Mouse (Mus musculus): ENCODE measurements around the gene Mrpl34. TPM values are rescaled to one million over a fixed set of nuclear protein-coding genes. Genes with fewer than 3 reads are reported as not detected.
A peak's percentile ranks its signal among the peaks of the same experiment; 100 is the strongest.
"Not testable (repeated sequence)": the region's sequence is repeated elsewhere in the genome, so short reads cannot be mapped to it uniquely, and the experiment has no call there.

Gene Mrpl34
- total RNA-seq (2021): 10 to 100 TPM; 75.5 to 79.8 TPM
- long read RNA-seq, experiment 1, transcript Mrpl34-201 (2 exons, 607 nt): major isoform, 40 of 40 reads
- long read RNA-seq, experiment 1, partial matches to known transcripts: 0 of 40 reads
- long read RNA-seq, experiment 1, other reads (novel, unspliced or antisense): 0 of 40 reads
- long read RNA-seq, experiment 2, transcript Mrpl34-201 (2 exons, 607 nt): major isoform, 25 of 26 reads
- long read RNA-seq, experiment 2, partial matches to known transcripts: 1 of 26 reads
- long read RNA-seq, experiment 2, other reads (novel, unspliced or antisense): 0 of 26 reads

- peak; percentile 98 to 100 for DNase-seq (ENCODE audit: low spot score in 2 of 2)
- intact Hi-C loops (cut with DNase I): loop anchor here (5.0 kb wide), 1 partner anchor 558 kb away; the partner anchor contains the start of gene Map1s
These were observed at the start of gene Mrpl34 for GRCm38 (mm10) chr8:71464513-71465500. TSS of gene Mrpl34 (plus strand) at chr8:71464959.

GRCm38 (mm10) chr8:71422121-71422520 is 42.6 kb upstream of the Mrpl34 start:
- intact Hi-C loops (cut with DNase I): no loop called here
- DNase-seq (ENCODE audit: low spot score in 2 of 2): no peak

- intact Hi-C loops (cut with DNase I): not testable (repeated sequence)
These were observed 31.8 kb upstream of the Mrpl34 start for GRCm38 (mm10) chr8:71432935-71433334.

GRCm38 (mm10) chr8:71437041-71437440 is 27.7 kb upstream of the Mrpl34 start:
- DNase-seq (ENCODE audit: low spot score in 2 of 2): no peak
- intact Hi-C loops (cut with DNase I): no loop called here

More at GRCm38 (mm10) chr8:71432935-71433334, 31.8 kb upstream of the Mrpl34 start:
- DNase-seq (ENCODE audit: low spot score in 2 of 2): not testable (repeated sequence)

GRCm38 (mm10) chr8:71441404-71441803 is 23.4 kb upstream of the Mrpl34 start:
- intact Hi-C loops (cut with DNase I): loop anchor here (5.0 kb wide), 2 partner anchors 81 to 161 kb away; no protein-coding TSS in a partner anchor

GRCm38 (mm10) chr8:71445096-71445495 is 19.7 kb upstream of the Mrpl34 start:
- intact Hi-C loops (cut with DNase I): no loop called here
- DNase-seq (ENCODE audit: low spot score in 2 of 2): no peak

More at GRCm38 (mm10) chr8:71441404-71441803, 23.4 kb upstream of the Mrpl34 start:
- peak; percentile 34 to 47 for DNase-seq (ENCODE audit: low spot score in 2 of 2)

GRCm38 (mm10) chr8:71451337-71451736 is 13.4 kb upstream of the Mrpl34 start:
- DNase-seq (ENCODE audit: low spot score in 2 of 2): no peak
- intact Hi-C loops (cut with DNase I): no loop called here

- intact Hi-C loops (cut with DNase I): no loop called here
- no peak for DNase-seq (ENCODE audit: low spot score in 2 of 2)
These were observed 13.0 kb upstream of the Mrpl34 start for GRCm38 (mm10) chr8:71451777-71452176.

- intact Hi-C loops (cut with DNase I): no loop called here
- no peak for DNase-seq (ENCODE audit: low spot score in 2 of 2)
These were observed 12.1 kb upstream of the Mrpl34 start for GRCm38 (mm10) chr8:71452669-71453068.

- peak in 1 of 2 experiments; percentile 0 for DNase-seq (ENCODE audit: low spot score in 2 of 2)
- intact Hi-C loops (cut with DNase I): no loop called here
These were observed 10.1 kb upstream of the Mrpl34 start for GRCm38 (mm10) chr8:71454668-71455067.

- intact Hi-C loops (cut with DNase I): no loop called here
- peak in 1 of 2 experiments; percentile 5 for DNase-seq (ENCODE audit: low spot score in 2 of 2)
These were observed 7.9 kb upstream of the Mrpl34 start for GRCm38 (mm10) chr8:71456906-71457305.

- DNase-seq (ENCODE audit: low spot score in 2 of 2): no peak
These were observed 7.0 kb upstream of the Mrpl34 start for GRCm38 (mm10) chr8:71457659-71458270.

GRCm38 (mm10) chr8:71460716-71461115 is 4.0 kb upstream of the Mrpl34 start:
- intact Hi-C loops (cut with DNase I): loop anchor here (5.0 kb wide), 1 partner anchor 553 kb away; the partner anchor contains the start of gene Map1s
- no peak for DNase-seq (ENCODE audit: low spot score in 2 of 2)

More at GRCm38 (mm10) chr8:71457659-71458270, 7.0 kb upstream of the Mrpl34 start:
- intact Hi-C loops (cut with DNase I): no loop called here

- no peak for DNase-seq (ENCODE audit: low spot score in 2 of 2)
- intact Hi-C loops (cut with DNase I): loop anchor here (5.0 kb wide), 1 partner anchor 554 kb away; the partner anchor contains the start of gene Map1s
These were observed 3.5 kb upstream of the Mrpl34 start for GRCm38 (mm10) chr8:71461152-71461840.

- intact Hi-C loops (cut with DNase I): loop anchor here (5.0 kb wide), 1 partner anchor 555 kb away; the partner anchor contains the start of gene Map1s
These were observed 2.6 kb upstream of the Mrpl34 start for GRCm38 (mm10) chr8:71462191-71462590.

GRCm38 (mm10) chr8:71462786-71463185 is 2.0 kb upstream of the Mrpl34 start:
- peak in 1 of 2 experiments; percentile 76 for DNase-seq (ENCODE audit: low spot score in 2 of 2)
- intact Hi-C loops (cut with DNase I): loop anchor here (5.0 kb wide), 1 partner anchor 555 kb away; the partner anchor contains the start of gene Map1s

More at GRCm38 (mm10) chr8:71462191-71462590, 2.6 kb upstream of the Mrpl34 start:
- DNase-seq (ENCODE audit: low spot score in 2 of 2): no peak

- peak; percentile 98 to 99 for DNase-seq (ENCODE audit: low spot score in 2 of 2)
- intact Hi-C loops (cut with DNase I): loop anchor here (5.0 kb wide), 1 partner anchor 556 kb away; the partner anchor contains the start of gene Map1s
These were observed 1.3 kb upstream of the Mrpl34 start, which contains the start of gene Abhd8 for GRCm38 (mm10) chr8:71463188-71464033. TSS of gene Abhd8 (minus strand) at chr8:71463655.
